Mouse (Mus musculus): ENCODE data around the gene Nat8l.
"Not testable (repeated sequence)": the region's sequence is repeated elsewhere in the genome, so short reads cannot be mapped to it uniquely, and the experiment has no call there.

Nat8l gene

GRCm38 (mm10) chr5:33995843-33996693 lies at the start of gene Nat8l:
Gene Nat8l, plus strand, starts transcription at chr5:33995984.
- DNase-seq (ENCODE audit: low spot score in 2 of 2) = peak; percentile 37 to 58

- DNase-seq (ENCODE audit: low spot score in 2 of 2) = not testable (repeated sequence)
Measured at GRCm38 (mm10) chr5:33947035-33947434, 48.7 kb upstream of the Nat8l start.

GRCm38 (mm10) chr5:33948314-33948713 lies 47.5 kb upstream of the Nat8l start:
- no peak for DNase-seq (ENCODE audit: low spot score in 2 of 2)

GRCm38 (mm10) chr5:33953471-33954185 lies 42.2 kb upstream of the Nat8l start:
- DNase-seq (ENCODE audit: low spot score in 2 of 2) = no peak

GRCm38 (mm10) chr5:33954354-33954753 lies 41.4 kb upstream of the Nat8l start:
- DNase-seq (ENCODE audit: low spot score in 2 of 2) = peak; percentile 60 to 79

- DNase-seq (ENCODE audit: low spot score in 2 of 2) = no peak
Measured at GRCm38 (mm10) chr5:33955868-33956267, 39.9 kb upstream of the Nat8l start.

GRCm38 (mm10) chr5:33959382-33959781 lies 36.4 kb upstream of the Nat8l start:
- no peak for DNase-seq (ENCODE audit: low spot score in 2 of 2)

- no peak for DNase-seq (ENCODE audit: low spot score in 2 of 2)
Measured at GRCm38 (mm10) chr5:33974736-33975135, 21.0 kb upstream of the Nat8l start.

GRCm38 (mm10) chr5:33976267-33976666 lies 19.5 kb upstream of the Nat8l start:
- DNase-seq (ENCODE audit: low spot score in 2 of 2) = no peak

GRCm38 (mm10) chr5:33982731-33983259 lies 13.0 kb upstream of the Nat8l start:
- DNase-seq (ENCODE audit: low spot score in 2 of 2) = no peak

- peak in 1 of 2 experiments; percentile 71 for DNase-seq (ENCODE audit: low spot score in 2 of 2)
Measured at GRCm38 (mm10) chr5:33983309-33984121, 12.3 kb upstream of the Nat8l start, which contains the start of gene Gm1673. Gene Gm1673, plus strand, starts transcription at chr5:33983433.

- DNase-seq (ENCODE audit: low spot score in 2 of 2) = peak in 1 of 2 experiments; percentile 41
Measured at GRCm38 (mm10) chr5:33994671-33995625, 836 bp upstream of the Nat8l start.

GRCm38 (mm10) chr5:33996694-33997045 lies 886 bp downstream of the Nat8l start:
- no peak for DNase-seq (ENCODE audit: low spot score in 2 of 2)

- peak; percentile 25 to 33 for DNase-seq (ENCODE audit: low spot score in 2 of 2)
Measured at GRCm38 (mm10) chr5:33997051-33997741, 1.4 kb downstream of the Nat8l start.

GRCm38 (mm10) chr5:33997829-33998504 lies 2.2 kb downstream of the Nat8l start:
- DNase-seq (ENCODE audit: low spot score in 2 of 2) = no peak

GRCm38 (mm10) chr5:33998505-33998877 lies 2.7 kb downstream of the Nat8l start:
- no peak for DNase-seq (ENCODE audit: low spot score in 2 of 2)

- no peak for DNase-seq (ENCODE audit: low spot score in 2 of 2)
Measured at GRCm38 (mm10) chr5:33999466-34000090, 3.8 kb downstream of the Nat8l start.

- DNase-seq (ENCODE audit: low spot score in 2 of 2) = no peak
Measured at GRCm38 (mm10) chr5:34000809-34001208, 5.0 kb downstream of the Nat8l start.

GRCm38 (mm10) chr5:34001401-34001800 lies 5.6 kb downstream of the Nat8l start:
- no peak for DNase-seq (ENCODE audit: low spot score in 2 of 2)
